Mouse (Mus musculus) thymus, adult 2 months (tissue): ENCODE data around the gene Tmed4.

ENCODE experiments used
- CTCF ChIP-seq: fragments of 200-500 bp; IDR thresholded peaks from 2 replicates; pipeline ENCODE4 v1.5.1; 2012; ENCODE audit warnings: mild to moderate bottlenecking, control low read depth, low read length, moderate library complexity, borderline replicate concordance; ENCODE audit not compliant: control insufficient read depth, poor library complexity, insufficient read depth; ENCODE audit errors: extremely low read depth
- POLR2A ChIP-seq: fragments of 200-500 bp; IDR thresholded peaks from 2 replicates; pipeline ENCODE4 v1.6.1; 2012; ENCODE audit warnings: mild to moderate bottlenecking, low read length, control low read depth, moderate library complexity; ENCODE audit not compliant: control insufficient read depth, poor library complexity, insufficient read depth; ENCODE audit errors: extremely low read depth

DNA sequence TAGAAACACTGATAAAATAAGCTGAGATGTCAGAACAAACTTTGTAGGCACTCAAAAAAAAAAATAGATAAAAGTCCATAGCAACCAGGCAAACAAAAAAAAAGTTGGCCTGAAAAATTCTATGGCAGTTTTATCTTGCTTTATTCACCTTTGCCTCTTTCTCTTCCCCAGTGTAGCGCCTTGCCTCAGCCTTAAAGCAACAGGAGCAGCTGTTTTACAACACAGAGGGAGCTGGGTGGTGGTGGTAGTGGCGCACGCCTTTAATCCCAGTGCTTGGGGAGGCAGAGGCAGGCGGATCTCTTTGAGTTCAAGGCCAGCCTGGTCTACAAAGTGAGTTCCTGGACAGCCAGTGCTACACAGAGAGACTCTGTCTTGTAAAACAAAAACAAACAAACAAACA, 41.6 kb downstream of the Tmed4 start:
- TF ChIP-seq CTCF = no peak
- TF ChIP-seq POLR2A = no peak
